Mouse (Mus musculus) brown adipose tissue, adult 24 weeks (tissue): ENCODE results near the gene Abca8a. TPM values are rescaled to one million over a fixed set of nuclear protein-coding genes. Genes with fewer than 3 reads are reported as not detected.
"Not testable (repeated sequence)": the region's sequence is repeated elsewhere in the genome, so short reads cannot be mapped to it uniquely, and the experiment has no call there.

Source experiments
- H3K27ac ChIP-seq: fragments of 200-500 bp; replicated peaks from 2 replicates; pipeline ENCODE4 v1.5.1; 2012; ENCODE audit warnings: low read depth, mild to moderate bottlenecking, low read length
- H3K4me1 ChIP-seq: fragments of 200-500 bp; 2 replicates; pipeline ENCODE4 v1.6.1; 2012; ENCODE audit warnings: low read length, mixed read lengths; ENCODE audit not compliant: control insufficient read depth, insufficient read depth, insufficient read length
- H3K4me3 ChIP-seq: fragments of 200-500 bp; 2 replicates; pipeline ENCODE4 v1.5.1; 2012; ENCODE audit warnings: low read depth, mild to moderate bottlenecking, low read length, moderate library complexity; ENCODE audit not compliant: insufficient read depth
- polyA plus RNA-seq: library from polyadenylated mRNA; stranded (reverse); fragments of >200 nt; gene quantifications from 2 replicates; pipeline ENCODE4 v1.2.4, GENCODE M21; 2012; ENCODE audit not compliant: missing spikeins, insufficient read depth, insufficient read length

The Abca8a gene
- polyA plus RNA-seq, 1 experiment, result 25.6 TPM

- no peaks in the 10 kb centered on the region for H3K4me1 ChIP-seq
- H3K4me3 ChIP-seq, result no peak overlapping the region
- H3K27ac ChIP-seq, result no peak overlapping the region
These were observed 84.8 kb downstream of the Abca8a start for GRCm38 (mm10) chr11:110010836-110011546.

- Histone ChIP-seq H3K4me3 (peak within 1 kb of the TSS; percentile 74), H3K4me1 (no peaks in the 10 kb centered on the region), H3K27ac (peak within 1 kb of the TSS; percentile 55)
These were observed 100.2 kb downstream of the Abca8a start, which contains the start of gene Abca8b for GRCm38 (mm10) chr11:109995624-109996023. Abca8b (minus strand) TSS chr11:109995845.

GRCm38 (mm10) chr11:109995013-109995412 lies 100.8 kb downstream of the Abca8a start:
- H3K4me3 ChIP-seq, result peak overlapping the region; percentile 53
- H3K27ac ChIP-seq, result 0 out of 2 replicates have a peak overlapping the region, but pooled peaks have one; percentile 5
- no peaks in the 10 kb centered on the region for H3K4me1 ChIP-seq

GRCm38 (mm10) chr11:109994014-109994413 lies 101.8 kb downstream of the Abca8a start:
- Histone ChIP-seq H3K4me3 (peak overlapping the region; percentile 36; the same call in 1 of the 2 replicates), H3K4me1 (no peaks in the 10 kb centered on the region), H3K27ac (peak overlapping the region; percentile 21; the same call in 1 of the 2 replicates)

- H3K27ac ChIP-seq, result no peak overlapping the region
- H3K4me3 ChIP-seq, result no peak overlapping the region
These were observed 104.5 kb downstream of the Abca8a start for GRCm38 (mm10) chr11:109991270-109991669.

GRCm38 (mm10) chr11:109990256-109990655 lies 105.5 kb downstream of the Abca8a start:
- Histone ChIP-seq H3K4me1 (no peaks in the 10 kb centered on the region), H3K27ac (no peak overlapping the region), H3K4me3 (no peak overlapping the region)

More at GRCm38 (mm10) chr11:109991270-109991669, 104.5 kb downstream of the Abca8a start:
- no peaks in the 10 kb centered on the region for H3K4me1 ChIP-seq

GRCm38 (mm10) chr11:109988164-109988563 lies 107.6 kb downstream of the Abca8a start:
- Histone ChIP-seq H3K4me1 (no peaks in the 10 kb centered on the region), H3K27ac (no peak overlapping the region), H3K4me3 (no peak overlapping the region)

- not testable (repeated sequence) for H3K4me3 ChIP-seq, H3K4me1 ChIP-seq, H3K27ac ChIP-seq
These were observed 108.2 kb downstream of the Abca8a start for GRCm38 (mm10) chr11:109987460-109988072.

GRCm38 (mm10) chr11:109981872-109982271 lies 113.9 kb downstream of the Abca8a start:
- Histone ChIP-seq H3K27ac (no peak overlapping the region), H3K4me3 (no peak overlapping the region), H3K4me1 (no peaks in the 10 kb centered on the region)

Other genes with a start within 250 kb of the Abca8a start
- gene Abca8b, start 100.1 kb downstream of the Abca8a start, polyA plus RNA-seq, result 3.7 and 4.7 TPM in 2 replicates
- gene Abca9, start 72.2 kb upstream of the Abca8a start, polyA plus RNA-seq, result 3.5 and 6.4 TPM in 2 replicates
- 1.0 and 4.0 TPM in 2 replicates for gene Abca6, start 155.8 kb upstream of the Abca8a start, polyA plus RNA-seq
- 2.2 and 3.8 TPM in 2 replicates for gene Abca5, start 241.7 kb upstream of the Abca8a start, polyA plus RNA-seq